Mouse (Mus musculus): ENCODE measurements at regions not wholly inside any gene's neighbourhood (a gene's known extent, or its start where the extent isn't known, plus 50 kb on each side); places are given as distances from the start of the nearest gene placed in this dataset.

DNA sequence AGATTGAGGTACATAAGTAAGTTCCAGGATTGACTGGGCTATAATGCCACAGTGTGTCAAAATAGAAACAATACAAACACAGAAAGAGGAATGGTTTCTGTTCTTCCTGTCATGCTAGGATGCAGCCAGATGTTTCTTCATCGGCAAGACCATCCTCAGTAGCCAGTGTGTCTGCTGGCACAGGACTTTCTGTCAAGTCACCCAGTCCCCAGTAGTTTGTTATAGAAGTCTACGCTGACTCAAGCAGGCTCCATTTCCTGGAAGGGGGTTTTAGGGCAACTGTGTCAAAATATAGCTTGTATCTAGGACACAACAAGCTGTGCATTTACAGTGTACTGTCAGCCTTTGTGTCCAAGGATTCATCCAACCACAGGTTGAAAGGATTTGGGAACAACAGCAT is 86.7 kb upstream of the Egln3 start:
- Histone ChIP-seq H3K27me3 (ENCODE audit: control insufficient read depth, insufficient read depth, low read length) (no peaks in the 10 kb centered on the region), H3K9me3 (ENCODE audit: control insufficient read depth, low read depth, low read length) (no peaks in the 10 kb centered on the region), H3K4me3 (ENCODE audit: low read depth, low read length) (no peak overlapping the region), H3K4me2 (replicated peaks; ENCODE audit: low read depth, low read length) (no peak overlapping the region), H3K9ac (replicated peaks; ENCODE audit: low read depth, low read length) (no peak overlapping the region), H3K27ac (ENCODE audit: low read length) (no peak overlapping the region), H3K36me3 (ENCODE audit: control insufficient read depth, insufficient read depth, low read length) (no peaks in the 10 kb centered on the region), H3K4me1 (ENCODE audit: control insufficient read depth, insufficient read depth, low read length) (0 out of 2 replicates have a peak, but pooled peaks cover 3% of the 10 kb centered on the region)
- WGBS = 84% methylated on average over 2 of the region's 2 CpGs
- ATAC-seq (ENCODE audit: insufficient number of reproducible peaks, insufficient read depth, low FRiP score, low read depth) = no peak

GRCm38 (mm10) chr12:54288747-54289146 is 85.1 kb upstream of the Egln3 start:
- Histone ChIP-seq H3K27me3 (ENCODE audit: control insufficient read depth, insufficient read depth, low read length) (no peaks in the 10 kb centered on the region), H3K36me3 (ENCODE audit: control insufficient read depth, insufficient read depth, low read length) (no peaks in the 10 kb centered on the region), H3K9ac (replicated peaks; ENCODE audit: low read depth, low read length) (no peak overlapping the region), H3K4me2 (replicated peaks; ENCODE audit: low read depth, low read length) (no peak overlapping the region), H3K4me1 (ENCODE audit: control insufficient read depth, insufficient read depth, low read length) (0 out of 2 replicates have a peak, but pooled peaks cover 3% of the 10 kb centered on the region), H3K4me3 (ENCODE audit: low read depth, low read length) (no peak overlapping the region), H3K27ac (ENCODE audit: low read length) (no peak overlapping the region), H3K9me3 (ENCODE audit: control insufficient read depth, low read depth, low read length) (no peaks in the 10 kb centered on the region)
- no peak for ATAC-seq (ENCODE audit: insufficient number of reproducible peaks, insufficient read depth, low FRiP score, low read depth)
- WGBS = 77% methylated on average over 4 of the region's 4 CpGs

GRCm38 (mm10) chr12:54288041-54288502 is 84.4 kb upstream of the Egln3 start:
- Histone ChIP-seq H3K36me3 (ENCODE audit: control insufficient read depth, insufficient read depth, low read length) (no peaks in the 10 kb centered on the region), H3K4me2 (replicated peaks; ENCODE audit: low read depth, low read length) (no peak overlapping the region), H3K27ac (ENCODE audit: low read length) (no peak overlapping the region), H3K27me3 (ENCODE audit: control insufficient read depth, insufficient read depth, low read length) (no peaks in the 10 kb centered on the region), H3K9me3 (ENCODE audit: control insufficient read depth, low read depth, low read length) (no peaks in the 10 kb centered on the region), H3K9ac (replicated peaks; ENCODE audit: low read depth, low read length) (no peak overlapping the region), H3K4me1 (ENCODE audit: control insufficient read depth, insufficient read depth, low read length) (0 out of 2 replicates have a peak, but pooled peaks cover 3% of the 10 kb centered on the region), H3K4me3 (ENCODE audit: low read depth, low read length) (no peak overlapping the region)
- WGBS = 73% methylated on average over 6 of the region's 6 CpGs
- no peak for ATAC-seq (ENCODE audit: insufficient number of reproducible peaks, insufficient read depth, low FRiP score, low read depth)

GRCm38 (mm10) chr12:54286911-54287819 is 83.5 kb upstream of the Egln3 start:
- 0 out of 2 replicates have a peak, but pooled peaks cover 5% of the 10 kb centered on the region for H3K4me1 ChIP-seq (ENCODE audit: control insufficient read depth, insufficient read depth, low read length)
- H3K4me2 ChIP-seq (replicated peaks; ENCODE audit: low read depth, low read length) = no peak overlapping the region
- H3K27me3 ChIP-seq (ENCODE audit: control insufficient read depth, insufficient read depth, low read length) = no peaks in the 10 kb centered on the region
- H3K36me3 ChIP-seq (ENCODE audit: control insufficient read depth, insufficient read depth, low read length) = no peaks in the 10 kb centered on the region
- H3K4me3 ChIP-seq (ENCODE audit: low read depth, low read length) = no peak overlapping the region
- no peak overlapping the region for H3K27ac ChIP-seq (ENCODE audit: low read length)
- WGBS = 62% methylated on average over 16 of the region's 16 CpGs
- no peak overlapping the region for H3K9ac ChIP-seq (replicated peaks; ENCODE audit: low read depth, low read length)
- ATAC-seq (ENCODE audit: insufficient number of reproducible peaks, insufficient read depth, low FRiP score, low read depth) = no peak
- H3K9me3 ChIP-seq (ENCODE audit: control insufficient read depth, low read depth, low read length) = no peaks in the 10 kb centered on the region

DNA sequence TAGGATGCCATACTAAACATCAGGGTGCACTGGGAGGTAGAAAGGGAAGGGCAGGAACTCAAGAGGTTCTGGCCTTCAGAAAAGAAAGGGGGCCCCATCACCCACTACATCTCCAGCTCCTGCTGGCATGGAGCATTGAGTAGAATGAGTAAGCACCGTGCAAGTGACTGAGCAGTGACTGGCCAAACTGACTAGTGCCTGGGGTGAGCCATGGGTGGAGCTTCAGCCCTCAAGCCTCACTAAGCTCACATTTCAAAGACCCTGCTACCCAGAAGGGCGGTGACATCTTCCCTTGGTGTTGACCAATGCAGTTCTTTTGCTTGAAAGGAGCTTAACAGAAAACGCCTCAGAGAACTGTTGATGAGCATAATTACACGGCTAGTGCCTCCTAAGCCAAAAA is 80.0 kb upstream of the Egln3 start:
- H3K27ac ChIP-seq (ENCODE audit: low read length) = no peak overlapping the region
- no peaks in the 10 kb centered on the region for H3K27me3 ChIP-seq (ENCODE audit: control insufficient read depth, insufficient read depth, low read length)
- H3K4me1 ChIP-seq (ENCODE audit: control insufficient read depth, insufficient read depth, low read length) = 0 out of 2 replicates have a peak, but pooled peaks cover 11% of the 10 kb centered on the region
- H3K9ac ChIP-seq (replicated peaks; ENCODE audit: low read depth, low read length) = no peak overlapping the region
- no peak overlapping the region for H3K4me3 ChIP-seq (ENCODE audit: low read depth, low read length)
- WGBS = 32% methylated on average over 4 of the region's 4 CpGs
- no peaks in the 10 kb centered on the region for H3K36me3 ChIP-seq (ENCODE audit: control insufficient read depth, insufficient read depth, low read length)
- no peaks in the 10 kb centered on the region for H3K9me3 ChIP-seq (ENCODE audit: control insufficient read depth, low read depth, low read length)
- ATAC-seq (ENCODE audit: insufficient number of reproducible peaks, insufficient read depth, low FRiP score, low read depth) = no peak
- no peak overlapping the region for H3K4me2 ChIP-seq (replicated peaks; ENCODE audit: low read depth, low read length)

- Histone ChIP-seq H3K9ac (replicated peaks; ENCODE audit: low read depth, low read length) (no peak overlapping the region), H3K4me1 (ENCODE audit: control insufficient read depth, insufficient read depth, low read length) (0 out of 2 replicates have a peak, but pooled peaks cover 11% of the 10 kb centered on the region), H3K9me3 (ENCODE audit: control insufficient read depth, low read depth, low read length) (no peaks in the 10 kb centered on the region), H3K27me3 (ENCODE audit: control insufficient read depth, insufficient read depth, low read length) (no peaks in the 10 kb centered on the region), H3K36me3 (ENCODE audit: control insufficient read depth, insufficient read depth, low read length) (no peaks in the 10 kb centered on the region), H3K4me2 (replicated peaks; ENCODE audit: low read depth, low read length) (no peak overlapping the region), H3K27ac (ENCODE audit: low read length) (no peak overlapping the region), H3K4me3 (ENCODE audit: low read depth, low read length) (no peak overlapping the region)
- ATAC-seq (ENCODE audit: insufficient number of reproducible peaks, insufficient read depth, low FRiP score, low read depth) = no peak
- WGBS = 89% methylated on average over 1 of the region's 1 CpGs
Observed at GRCm38 (mm10) chr12:54283011-54283410, 79.4 kb upstream of the Egln3 start.

DNA sequence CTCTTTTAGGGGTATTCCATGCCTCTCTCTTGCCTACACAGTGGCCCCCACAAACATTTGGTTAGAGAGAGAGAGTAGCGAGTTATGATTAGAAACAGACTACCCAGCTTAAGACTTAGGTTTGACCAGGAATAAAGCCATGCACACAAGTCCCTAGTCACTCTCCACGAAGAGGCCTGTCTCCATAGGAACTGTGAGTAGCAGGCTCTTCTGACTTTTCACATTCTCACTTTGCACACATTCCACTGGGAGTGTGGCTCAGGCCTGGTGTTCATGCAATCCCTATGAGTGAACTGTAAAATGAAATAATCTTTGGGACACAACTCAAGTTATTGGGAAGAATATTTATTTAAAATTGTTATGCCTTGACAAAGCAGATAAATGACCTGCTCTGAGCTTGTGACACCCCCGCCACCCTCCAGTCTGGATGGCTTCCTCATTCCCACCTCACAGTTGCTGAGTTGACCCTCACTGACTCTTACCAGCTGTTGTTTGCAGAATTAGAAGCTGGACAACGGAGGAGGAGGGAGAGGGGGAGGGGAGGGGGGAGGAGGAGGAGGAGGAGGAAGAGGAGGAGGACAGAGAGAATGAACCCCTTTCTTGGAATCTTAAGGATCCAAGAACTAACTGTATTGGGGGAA is 78.7 kb upstream of the Egln3 start:
- Histone ChIP-seq H3K9me3 (ENCODE audit: control insufficient read depth, low read depth, low read length) (no peaks in the 10 kb centered on the region), H3K27ac (ENCODE audit: low read length) (no peak overlapping the region), H3K36me3 (ENCODE audit: control insufficient read depth, insufficient read depth, low read length) (no peaks in the 10 kb centered on the region), H3K4me3 (ENCODE audit: low read depth, low read length) (no peak overlapping the region), H3K27me3 (ENCODE audit: control insufficient read depth, insufficient read depth, low read length) (no peaks in the 10 kb centered on the region), H3K4me1 (ENCODE audit: control insufficient read depth, insufficient read depth, low read length) (0 out of 2 replicates have a peak, but pooled peaks cover 11% of the 10 kb centered on the region), H3K4me2 (replicated peaks; ENCODE audit: low read depth, low read length) (no peak overlapping the region), H3K9ac (replicated peaks; ENCODE audit: low read depth, low read length) (no peak overlapping the region)
- WGBS = 50% methylated on average over 4 of the region's 4 CpGs
- no peak for ATAC-seq (ENCODE audit: insufficient number of reproducible peaks, insufficient read depth, low FRiP score, low read depth)

- WGBS = 68% methylated on average over 4 of the region's 4 CpGs
- no peak overlapping the region for H3K9ac ChIP-seq (replicated peaks; ENCODE audit: low read depth, low read length)
- no peak overlapping the region for H3K4me3 ChIP-seq (ENCODE audit: low read depth, low read length)
- H3K27me3 ChIP-seq (ENCODE audit: control insufficient read depth, insufficient read depth, low read length) = no peaks in the 10 kb centered on the region
- no peak overlapping the region for H3K27ac ChIP-seq (ENCODE audit: low read length)
- H3K4me2 ChIP-seq (replicated peaks; ENCODE audit: low read depth, low read length) = no peak overlapping the region
- no peaks in the 10 kb centered on the region for H3K9me3 ChIP-seq (ENCODE audit: control insufficient read depth, low read depth, low read length)
- no peak for ATAC-seq (ENCODE audit: insufficient number of reproducible peaks, insufficient read depth, low FRiP score, low read depth)
- H3K4me1 ChIP-seq (ENCODE audit: control insufficient read depth, insufficient read depth, low read length) = 0 out of 2 replicates have a peak, but pooled peaks cover 8% of the 10 kb centered on the region
- no peaks in the 10 kb centered on the region for H3K36me3 ChIP-seq (ENCODE audit: control insufficient read depth, insufficient read depth, low read length)
Observed at GRCm38 (mm10) chr12:54280457-54280856, 76.8 kb upstream of the Egln3 start.
